Mouse (Mus musculus) embryonic facial prominence, embryonic 11.5 days (tissue): ENCODE results near the gene Mon2. TPM values are rescaled to one million over a fixed set of nuclear protein-coding genes. Genes with fewer than 3 reads are reported as not detected.

ENCODE experiments used
- ATAC-seq: fragments of 200-750 bp; cut with Nextera tagmentation; replicated peaks from 2 replicates; pipeline ENCODE4 v1.8.0; 2017; ENCODE audit warnings: low read depth; ENCODE audit not compliant: insufficient number of reproducible peaks, low FRiP score, low TSS enrichment
- DNase-seq: peaks from one replicate; pipeline ENCODE4 v3.0.0-alpha.2; 2015; ENCODE audit warnings: low spot score
- H3K27ac ChIP-seq: fragments of 300-500 bp; sonication (generic); replicated peaks from 2 replicates; pipeline ENCODE4 v1.5.1; 2014; ENCODE audit warnings: mild to moderate bottlenecking, low read depth, low read length, control low read depth
- H3K27me3 ChIP-seq: fragments of 300-500 bp; sonication (generic); 2 replicates; pipeline ENCODE4 v1.6.1; 2014; ENCODE audit warnings: mild to moderate bottlenecking, low read length, moderate library complexity, mixed read lengths; ENCODE audit not compliant: control insufficient read depth, insufficient read depth
- H3K36me3 ChIP-seq: fragments of 300-500 bp; sonication (generic); replicated peaks from 2 replicates; pipeline ENCODE4 v1.6.1; 2014; ENCODE audit warnings: low read depth, mild to moderate bottlenecking, low read length, moderate library complexity, mixed read lengths; ENCODE audit not compliant: control insufficient read depth, insufficient read depth
- H3K4me1 ChIP-seq: fragments of 300-500 bp; sonication (generic); 2 replicates; pipeline ENCODE4 v1.6.1; 2014; ENCODE audit warnings: low read length, mixed read lengths; ENCODE audit not compliant: control insufficient read depth, insufficient read depth
- H3K4me2 ChIP-seq: fragments of 300-500 bp; sonication (generic); 2 replicates; pipeline ENCODE4 v1.6.1; 2014; ENCODE audit warnings: low read depth, mild to moderate bottlenecking, control low read depth, low read length, moderate library complexity
- H3K4me3 ChIP-seq: fragments of 300-500 bp; sonication (generic); 2 replicates; pipeline ENCODE4 v1.5.1; 2014; ENCODE audit warnings: low read depth, low read length, control low read depth
- H3K9ac ChIP-seq: fragments of 300-500 bp; sonication (generic); replicated peaks from 2 replicates; pipeline ENCODE4 v1.6.1; 2014; ENCODE audit warnings: mild to moderate bottlenecking, control low read depth, low read length
- H3K9me3 ChIP-seq: fragments of 300-500 bp; sonication (generic); replicated peaks from 2 replicates; pipeline ENCODE4 v1.6.1; 2016; ENCODE audit warnings: mild to moderate bottlenecking, low read length, inconsistent platforms, mixed read lengths; ENCODE audit not compliant: control insufficient read depth
- WGBS: fragments of 180-500 bp; shearing (Covaris S2); extraction: QIAGEN DNeasy Blood & Tissue Kit; methylation state at CpG from one replicate; pipeline ENCODE4 v1.1.7; 2014; 5-methylcytosine and 5-hydroxymethylcytosine counted together
- microRNA counts: library from miRNA; unstranded; fragments of <30 nt; microRNA quantifications from one replicate; lab custom pipeline; 2016
- microRNA-seq: library from miRNA; unstranded; fragments of <30 nt; microRNA quantifications from one replicate; pipeline ENCODE4, GENCODE M21; 2016; ENCODE audit warnings: borderline number of aligned reads
- polyA plus RNA-seq: library from polyadenylated mRNA; unstranded; fragments of >200 nt; fragmentation: Nextera tagmentation; extraction: Ambion mirVana; gene quantifications from 2 replicates; pipeline ENCODE4 v1.2.1, GENCODE M21; 2014

Mon2 gene
- polyA plus RNA-seq, 1 experiment from 2014 or later: 28.6 TPM

DNA sequence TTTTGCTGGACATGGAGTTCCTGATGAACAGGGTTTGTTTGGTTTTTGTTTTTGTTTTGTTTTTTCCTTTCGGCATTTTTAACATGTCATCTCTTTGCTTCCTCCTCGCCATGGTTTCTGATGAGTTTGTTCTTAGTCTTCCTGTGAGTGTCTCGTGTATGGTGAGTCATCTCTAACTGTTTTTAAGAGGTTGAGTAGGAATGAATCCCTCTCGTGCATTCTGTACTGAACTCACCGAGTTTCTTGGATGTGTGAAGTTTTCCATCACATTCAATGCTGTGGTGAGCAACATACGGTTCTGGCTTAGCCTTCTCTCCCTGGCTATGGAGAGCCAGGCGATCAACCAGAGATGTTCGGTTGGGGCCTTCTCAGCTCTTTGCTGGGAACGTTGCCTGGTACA is 122.7 kb downstream of the Mon2 start:
- WGBS: 90% methylated on average over 9 of the region's 9 CpGs
- Histone ChIP-seq H3K27ac (no peak overlapping the region), H3K4me2 (no peak overlapping the region), H3K9me3 (no peaks in the 10 kb centered on the region), H3K36me3 (no peaks in the 10 kb centered on the region), H3K9ac (no peak overlapping the region), H3K4me1 (no peaks in the 10 kb centered on the region), H3K4me3 (no peak overlapping the region), H3K27me3 (no peaks in the 10 kb centered on the region)
- no peak for DNase-seq
- no peak for ATAC-seq

DNA sequence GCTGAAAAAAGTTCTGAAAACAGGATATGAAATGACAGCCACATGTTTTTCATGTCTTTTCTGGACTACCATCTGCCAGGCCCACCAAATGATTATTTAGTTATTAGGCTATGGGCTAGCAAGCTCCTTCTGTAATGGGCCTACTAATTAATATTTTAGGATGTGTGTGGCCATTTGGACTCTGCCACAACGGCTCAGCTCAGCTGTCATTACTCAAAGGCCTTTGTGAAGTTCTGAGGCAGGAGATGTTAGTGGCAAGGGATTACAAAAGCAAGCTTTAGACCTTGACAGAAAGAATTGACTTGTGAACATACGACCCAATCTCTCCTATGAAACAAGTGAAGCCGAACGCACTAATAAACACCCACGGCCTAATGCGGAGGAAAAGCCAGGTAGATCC is 125.3 kb downstream of the Mon2 start:
- no peak for ATAC-seq
- no peaks in the 10 kb centered on the region for H3K4me1 ChIP-seq
- H3K27me3 ChIP-seq: no peaks in the 10 kb centered on the region
- 77% methylated on average over 6 of the region's 6 CpGs for WGBS
- H3K9ac ChIP-seq: no peak overlapping the region
- H3K36me3 ChIP-seq: no peaks in the 10 kb centered on the region
- no peak overlapping the region for H3K4me2 ChIP-seq
- no peaks in the 10 kb centered on the region for H3K9me3 ChIP-seq
- DNase-seq: no peak
- no peak overlapping the region for H3K27ac ChIP-seq
- H3K4me3 ChIP-seq: no peak overlapping the region

DNA sequence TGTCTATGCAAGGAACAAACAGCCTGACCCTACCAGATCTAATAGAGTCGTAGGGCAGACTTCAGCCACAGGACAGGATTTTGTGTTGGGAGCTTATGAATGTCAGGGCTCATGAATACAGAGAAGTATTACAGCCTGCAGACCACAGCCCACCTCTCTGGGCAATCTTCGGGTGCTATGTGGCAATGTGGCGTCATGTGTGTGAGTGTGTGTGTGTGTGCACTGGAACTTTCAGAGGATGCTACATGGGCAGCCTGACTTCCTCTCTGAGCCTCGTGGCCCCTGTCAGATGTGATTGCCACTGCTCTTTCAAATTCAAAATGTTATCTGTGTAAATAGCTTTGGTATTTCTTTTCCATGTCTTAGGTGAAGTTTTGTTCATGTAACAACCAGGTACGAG is 131.4 kb downstream of the Mon2 start:
- ATAC-seq (no peak), DNase-seq (no peak)
- no peaks in the 10 kb centered on the region for H3K9me3 ChIP-seq
- no peaks in the 10 kb centered on the region for H3K27me3 ChIP-seq
- no peak overlapping the region for H3K9ac ChIP-seq
- no peaks in the 10 kb centered on the region for H3K4me1 ChIP-seq
- WGBS: 79% methylated on average over 5 of the region's 5 CpGs
- H3K36me3 ChIP-seq: no peaks in the 10 kb centered on the region
- H3K4me2 ChIP-seq: no peak overlapping the region
- no peak overlapping the region for H3K27ac ChIP-seq
- no peak overlapping the region for H3K4me3 ChIP-seq

DNA sequence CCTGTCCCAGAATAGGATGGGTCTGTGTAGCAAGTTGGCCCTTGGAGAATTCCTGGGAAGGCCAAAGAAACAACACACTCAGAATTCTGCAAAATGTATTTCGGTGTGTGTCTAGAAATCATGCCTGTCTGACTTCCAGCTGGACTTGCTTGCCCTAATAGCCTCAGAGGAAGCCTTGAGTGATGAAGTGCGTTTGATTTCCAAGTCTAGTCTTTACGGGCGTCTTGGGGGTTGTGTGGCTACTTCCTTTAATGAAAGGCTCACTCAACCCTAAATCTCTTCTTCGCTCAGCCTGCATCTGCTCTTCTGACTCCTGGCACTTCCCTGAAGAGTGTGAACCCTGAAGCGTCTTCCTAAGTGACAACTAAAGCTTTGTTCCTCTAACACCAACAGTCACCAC is 132.5 kb downstream of the Mon2 start:
- H3K9me3 ChIP-seq: no peaks in the 10 kb centered on the region
- ATAC-seq (no peak), DNase-seq (no peak)
- WGBS: 53% methylated on average over 6 of the region's 6 CpGs
- H3K4me1 ChIP-seq: no peaks in the 10 kb centered on the region
- no peaks in the 10 kb centered on the region for H3K36me3 ChIP-seq
- H3K4me3 ChIP-seq: no peak overlapping the region
- no peaks in the 10 kb centered on the region for H3K27me3 ChIP-seq
- H3K4me2 ChIP-seq: no peak overlapping the region
- no peak overlapping the region for H3K9ac ChIP-seq
- H3K27ac ChIP-seq: no peak overlapping the region

DNA sequence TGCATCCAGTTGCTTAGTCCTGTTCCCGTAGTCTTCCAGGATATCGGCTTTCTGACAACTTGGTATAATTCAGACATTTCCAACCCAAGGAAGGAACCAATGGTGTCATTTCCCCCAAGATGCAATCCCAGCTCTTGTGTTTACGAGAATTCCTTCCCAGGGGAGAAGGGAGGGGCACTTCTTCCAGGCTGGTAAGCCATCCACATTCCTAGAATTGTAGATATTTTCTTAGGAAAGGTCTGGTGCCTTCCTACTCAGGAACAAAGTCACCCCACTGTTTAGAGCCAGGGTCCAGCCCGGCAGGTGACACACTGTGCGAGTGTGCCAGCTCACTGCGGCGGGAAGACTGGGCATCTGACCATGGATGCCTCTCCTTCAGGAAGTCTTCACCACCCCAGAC is 133.5 kb downstream of the Mon2 start:
- H3K36me3 ChIP-seq: no peaks in the 10 kb centered on the region
- no peaks in the 10 kb centered on the region for H3K9me3 ChIP-seq
- no peak overlapping the region for H3K4me2 ChIP-seq
- DNase-seq: no peak
- H3K4me1 ChIP-seq: no peaks in the 10 kb centered on the region
- ATAC-seq: no peak
- 81% methylated on average over 7 of the region's 7 CpGs for WGBS
- no peak overlapping the region for H3K27ac ChIP-seq
- no peaks in the 10 kb centered on the region for H3K27me3 ChIP-seq
- no peak overlapping the region for H3K4me3 ChIP-seq
- H3K9ac ChIP-seq: no peak overlapping the region

MicroRNAs encoded within 50 kb of the gene (microRNA counts, 519-probe panel; counts per million panel counts)
- microRNA mmu-let-7i (lab: Ali Mortazavi, UCI): 4,904 counts per million, percentile 84 among the panel's probes with 10 or more counts

Small RNA genes within 50 kb of the gene (microRNA-seq; reads per million reads assigned to microRNA genes)
- 13,945 reads per million, percentile 96 among the genes with 10 or more reads in this experiment for gene Mirlet7i

Other genes with a start within 250 kb of the Mon2 start
- gene Usp15, start 120.5 kb upstream of the Mon2 start, polyA plus RNA-seq: 76.8 and 81.2 TPM in 2 replicates
- gene Fam19a2, start 187.5 kb upstream of the Mon2 start, polyA plus RNA-seq: 7.8 and 8.2 TPM in 2 replicates